Mouse (Mus musculus) liver, embryonic 14.5 days (tissue): Measurements from ENCODE around the gene Ppp1r13l. TPM values are rescaled to one million over a fixed set of nuclear protein-coding genes. Genes with fewer than 3 reads are reported as not detected.

ENCODE experiments used
- ATAC-seq: fragments of 200-750 bp; cut with Nextera tagmentation; 2 replicates; pipeline ENCODE4 v1.8.0; 2017; ENCODE audit warnings: moderate number of reproducible peaks, mild to moderate bottlenecking, moderate library complexity; ENCODE audit not compliant: insufficient read depth
- DNase-seq, 3 experiments: peaks; one replicate each; pipeline ENCODE4 v3.0.0-alpha.2; 2012 to 2013; ENCODE audit warnings: low read depth in 3 of 3, low spot score in 3 of 3
- H3K27ac ChIP-seq: fragments of 300-500 bp; sonication (generic); 2 replicates; pipeline ENCODE4 v1.5.1; 2014; ENCODE audit warnings: moderate library complexity, mild to moderate bottlenecking, control low read depth, inconsistent platforms
- H3K27me3 ChIP-seq: fragments of 300-500 bp; sonication (generic); 2 replicates; pipeline ENCODE4 v1.6.1; 2014; ENCODE audit warnings: mild to moderate bottlenecking, low read length, moderate library complexity; ENCODE audit not compliant: control insufficient read depth, insufficient read depth
- H3K36me3 ChIP-seq: fragments of 300-500 bp; sonication (generic); replicated peaks from 2 replicates; pipeline ENCODE4 v1.6.1; 2014; ENCODE audit warnings: low read depth; ENCODE audit not compliant: control insufficient read depth, insufficient read depth
- H3K4me1 ChIP-seq, 2 experiments: fragments of 200-500 bp in 1 of 2; fragments of 300-500 bp in 1 of 2; sonication (generic) in 1 of 2; replicated peaks; 2 replicates each; pipeline ENCODE4 v1.6.1; 2012 to 2014; ENCODE audit warnings: antibody characterized with exemption in 1 of 2, inconsistent platforms in 1 of 2, low read length in 1 of 2; ENCODE audit not compliant: control insufficient read depth in 2 of 2, insufficient read depth in 2 of 2
- H3K4me2 ChIP-seq: fragments of 300-500 bp; sonication (generic); 2 replicates; pipeline ENCODE4 v1.6.1; 2014; ENCODE audit warnings: low read depth, mild to moderate bottlenecking, control low read depth, moderate library complexity
- H3K4me3 ChIP-seq, 2 experiments: fragments of 200-500 bp in 1 of 2; fragments of 300-500 bp in 1 of 2; sonication (generic) in 1 of 2; 2 replicates each; pipeline ENCODE4 v1.5.1; 2012 to 2014; ENCODE audit warnings: low read depth in 2 of 2, low read length in 2 of 2, mild to moderate bottlenecking in 2 of 2, control low read depth in 1 of 2, inconsistent platforms in 1 of 2, moderate library complexity in 1 of 2; ENCODE audit not compliant: insufficient read depth in 1 of 2
- H3K9ac ChIP-seq: fragments of 300-500 bp; sonication (generic); replicated peaks from 2 replicates; pipeline ENCODE4 v1.6.1; 2014; ENCODE audit warnings: mild to moderate bottlenecking, control low read depth, moderate library complexity
- H3K9me3 ChIP-seq: fragments of 300-500 bp; sonication (generic); 2 replicates; pipeline ENCODE4 v1.6.1; 2016; ENCODE audit warnings: low read length, mixed read lengths; ENCODE audit not compliant: control insufficient read depth
- CTCF ChIP-seq: IDR thresholded peaks from 2 replicates; pipeline ENCODE4 v1.5.1; 2016; ENCODE audit warnings: antibody characterized with exemption, low read depth, control low read depth
- EP300 ChIP-seq: IDR thresholded peaks from 2 replicates; pipeline ENCODE4 v1.6.1; 2016; ENCODE audit warnings: antibody characterized with exemption, low read depth
- WGBS: fragments of 180-500 bp; shearing (Covaris S2); extraction: QIAGEN DNeasy Blood & Tissue Kit; methylation state at CpG from one replicate; pipeline ENCODE4 v1.1.7; 2014; ENCODE audit not compliant: insufficient replicate concordance; 5-methylcytosine and 5-hydroxymethylcytosine counted together
- polyA plus RNA-seq, 2 experiments: library from polyadenylated mRNA; depleted of rRNA in 1 of 2; stranded (reverse) in 1 of 2; unstranded in 1 of 2; fragments of >200 nt; fragmentation: Nextera tagmentation in 1 of 2; extraction: Ambion mirVana in 1 of 2; gene quantifications; 2 replicates each; pipeline versions ENCODE4 v1.2.1 to v1.2.3; 2012 to 2014

Gene Ppp1r13l
- polyA plus RNA-seq (2012; rRNA removed) (2.3 TPM in 2 replicates), polyA plus RNA-seq (2014; fragmentation: Nextera tagmentation; extraction: Ambion mirVana) (0.65 and 1.0 TPM in 2 replicates)

DNA sequence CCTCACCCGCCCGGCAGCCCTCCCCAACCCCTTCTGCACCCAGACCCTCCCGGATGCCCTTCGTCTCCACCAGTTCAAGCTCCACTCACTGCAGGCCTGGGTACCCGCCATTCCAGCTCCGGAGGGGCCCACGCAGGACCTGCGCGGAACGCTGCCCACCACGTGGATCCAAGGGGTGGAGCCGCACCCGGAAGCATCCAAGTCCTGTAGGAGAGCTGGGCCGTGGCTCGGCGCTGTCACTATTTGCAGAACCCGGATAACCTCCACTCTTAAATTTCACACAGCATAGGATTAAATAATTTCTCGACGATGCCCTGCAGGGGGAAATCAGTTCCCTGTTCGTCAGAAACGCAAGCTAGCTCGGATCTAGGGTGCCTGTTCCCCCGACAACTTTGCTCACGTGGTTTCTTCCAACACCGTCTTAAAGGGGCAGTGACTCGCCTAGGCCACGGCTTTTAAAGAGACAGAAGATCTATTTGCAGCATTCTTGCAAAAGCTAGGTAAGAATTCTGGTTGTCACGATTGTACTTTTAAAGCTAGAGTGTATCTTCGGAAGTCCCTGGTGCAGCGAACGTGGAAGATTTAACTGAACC is at the start of gene Ppp1r13l, which contains the start of gene Cd3eap:
Gene Ppp1r13l, plus strand, starts transcription at position 451 of the 593 bp plus-strand sequence.
Gene Cd3eap, minus strand, starts transcription at position 185 of the 593 bp plus-strand sequence.
- TF ChIP-seq CTCF (no peak), EP300 (peak; percentile 22; the same call in 1 of the 2 replicates)
- H3K27me3 ChIP-seq = no peaks in the 10 kb centered on the region
- no peaks in the 10 kb centered on the region for H3K9me3 ChIP-seq
- ATAC-seq = peak; percentile 74
- peak within 1 kb of the TSS; percentile 71 to 76 for H3K4me3 ChIP-seq
- peaks cover 19 to 27% of the 10 kb centered on the region in 2 experiments for H3K4me1 ChIP-seq
- peak within 1 kb of the TSS; percentile 64 for H3K9ac ChIP-seq
- peak within 1 kb of the TSS; percentile 62 for H3K27ac ChIP-seq
- peaks cover 5% of the 10 kb centered on the region; the same call in 1 of the 2 replicates for H3K36me3 ChIP-seq
- WGBS = under 1% methylated on average over 31 of the region's 31 CpGs
- H3K4me2 ChIP-seq = peak within 1 kb of the TSS; percentile 100
- DNase-seq = peak; percentile 70 to 81 (median 70)

- WGBS = 0% methylated on average over 49 of the region's 49 CpGs
- TF ChIP-seq EP300 (0 out of 2 replicates have a peak, but pooled peaks have one; percentile 36), CTCF (peak; percentile 74)
- Histone ChIP-seq H3K27ac (no peak within 1 kb of the TSS), H3K4me3 (peak within 1 kb of the TSS; percentile 60 to 63), H3K27me3 (peaks cover 40% of the 10 kb centered on the region), H3K9ac (peak within 1 kb of the TSS; percentile 40), H3K36me3 (no peaks in the 10 kb centered on the region), H3K4me1 (peaks cover 3 to 11% of the 10 kb centered on the region in 2 experiments; a peak in 3 of 4 replicates), H3K9me3 (no peaks in the 10 kb centered on the region), H3K4me2 (peak within 1 kb of the TSS; percentile 87)
- peak; percentile 81 for ATAC-seq
- peak; percentile 80 to 89 (median 82) for DNase-seq
Observed at GRCm38 (mm10) chr7:19309884-19310641, 49.5 kb upstream of the Ppp1r13l start, which contains the start of gene Fosb. Fosb (minus strand) TSS chr7:19310051.

GRCm38 (mm10) chr7:19311991-19312390 is 47.6 kb upstream of the Ppp1r13l start:
- TF ChIP-seq EP300 (no peak), CTCF (no peak)
- Histone ChIP-seq H3K27ac (no peak overlapping the region), H3K9ac (no peak overlapping the region), H3K4me2 (no peak overlapping the region), H3K36me3 (no peaks in the 10 kb centered on the region), H3K27me3 (peaks cover 25% of the 10 kb centered on the region), H3K4me3 (no peak overlapping the region), H3K4me1 (peaks cover 3 to 11% of the 10 kb centered on the region in 2 experiments; a peak in 3 of 4 replicates), H3K9me3 (no peaks in the 10 kb centered on the region)
- WGBS = 25% methylated on average over 4 of the region's 4 CpGs
- ATAC-seq (no peak), DNase-seq (no peak)

GRCm38 (mm10) chr7:19314033-19314432 is 45.5 kb upstream of the Ppp1r13l start:
- H3K9ac ChIP-seq = no peak overlapping the region
- no peak overlapping the region for H3K27ac ChIP-seq
- ATAC-seq = no peak
- no peaks in the 10 kb centered on the region for H3K9me3 ChIP-seq
- no peak overlapping the region for H3K4me3 ChIP-seq
- H3K27me3 ChIP-seq = peaks cover 24% of the 10 kb centered on the region
- peaks cover 0 to 6% of the 10 kb centered on the region in 2 experiments; a peak in 3 of 4 replicates for H3K4me1 ChIP-seq
- no peak for TF ChIP-seq EP300
- TF ChIP-seq CTCF = no peak
- 31% methylated on average over 5 of the region's 5 CpGs for WGBS
- H3K36me3 ChIP-seq = no peaks in the 10 kb centered on the region
- no peak overlapping the region for H3K4me2 ChIP-seq
- DNase-seq = no peak
